Mouse (Mus musculus) left cerebral cortex, postnatal 25 days (tissue): ENCODE results near the gene Gm20517. TPM values are rescaled to one million over a fixed set of nuclear protein-coding genes. Genes with fewer than 3 reads are reported as not detected.

Source experiments
- total RNA-seq, 2 experiments: library from RNA; stranded (reverse); gene quantifications; 2 replicates each; pipeline ENCODE4 v1.2.3; 2021

The Gm20517 gene
- total RNA-seq, 2 experiments from 2014 or later: 3.5 to 7.2 TPM

Other genes with a start within 250 kb of the Gm20517 start
- gene Mrps10, start 242.7 kb upstream of the Gm20517 start, total RNA-seq: 10 to 100 TPM; 30.0 to 36.1 TPM
- 1 to 10 TPM; 1.3 TPM for gene Guca1b, start 226.2 kb upstream of the Gm20517 start, total RNA-seq
- not detected for gene Guca1a, start 211.0 kb upstream of the Gm20517 start, total RNA-seq
- gene AI661453, start 175.0 kb upstream of the Gm20517 start, total RNA-seq: under 1 TPM; 0.32 to 0.41 TPM
- gene 1700001C19Rik, start 174.2 kb upstream of the Gm20517 start, total RNA-seq: under 1 TPM in 1 of 2 experiments, not detected in 1; 0.39 TPM
- gene Taf8, start 109.3 kb upstream of the Gm20517 start, total RNA-seq: 10 to 100 TPM; 16.4 to 16.7 TPM
- 10 to 100 TPM; 31.0 to 31.7 TPM for gene Ccnd3, start 106.5 kb upstream of the Gm20517 start, total RNA-seq
- gene Bysl, start 97 bp upstream of the Gm20517 start, total RNA-seq: 10 to 100 TPM; 18.2 to 18.5 TPM
- 10 to 100 TPM; 27.2 to 32.7 TPM for gene Med20, start within 50 bp of the Gm20517 start, total RNA-seq
- 10 to 100 TPM in 1 of 2 experiments, 1 to 10 TPM in 1; 9.9 to 11.6 TPM for gene Usp49, start 19.1 kb downstream of the Gm20517 start, total RNA-seq
- gene Tomm6, start 76.8 kb downstream of the Gm20517 start, total RNA-seq: 100 to 1,000 TPM; 209 to 215 TPM
- 10 to 100 TPM; 22.0 to 24.2 TPM for gene Frs3, start 77.4 kb downstream of the Gm20517 start, total RNA-seq
- 1 to 10 TPM; 3.3 to 3.8 TPM for gene Gm21981, start 82.9 kb downstream of the Gm20517 start, total RNA-seq
- gene Prickle4, start 83.1 kb downstream of the Gm20517 start, total RNA-seq: 1 to 10 TPM; 4.2 to 5.7 TPM
- gene Pgc, start 115.3 kb downstream of the Gm20517 start, total RNA-seq: not detected
- gene Tfeb, start 125.4 kb downstream of the Gm20517 start, total RNA-seq: 10 to 100 TPM in 1 of 2 experiments, 1 to 10 TPM in 1; 8.2 to 11.5 TPM
- gene Mdfi, start 223.1 kb downstream of the Gm20517 start, total RNA-seq: 1 to 10 TPM in 1 of 2 experiments, under 1 TPM in 1; 0.80 to 1.4 TPM